Mouse (Mus musculus): ENCODE results near the gene Slc38a10. TPM values are rescaled to one million over a fixed set of nuclear protein-coding genes. Genes with fewer than 3 reads are reported as not detected.

The Slc38a10 gene
- polyA plus RNA-seq (2015; fragmentation: Nextera tagmentation; extraction: Ambion mirVana), result 90.2 and 94.5 TPM in 2 replicates

- under 1% methylated on average over 28 of the region's 28 CpGs for WGBS
- H3K4me3 ChIP-seq (replicated peaks), result peak within 1 kb of the TSS; percentile 92
- ATAC-seq (ENCODE audit: insufficient number of reproducible peaks, low FRiP score, low TSS enrichment, low read depth), result peak; percentile 98
- H3K27ac ChIP-seq (replicated peaks), result peak within 1 kb of the TSS; percentile 81
- H3K9me3 ChIP-seq (replicated peaks), result no peaks in the 10 kb centered on the region
- H3K4me1 ChIP-seq, result peaks cover 21% of the 10 kb centered on the region
- 0 out of 2 replicates have a peak, but pooled peaks cover 10% of the 10 kb centered on the region for H3K36me3 ChIP-seq
- H3K9ac ChIP-seq, result peak within 1 kb of the TSS; percentile 73
- H3K27me3 ChIP-seq, result no peaks in the 10 kb centered on the region
- peak within 1 kb of the TSS; percentile 84 for H3K4me2 ChIP-seq (replicated peaks)
These were observed at the start of gene Slc38a10 for GRCm38 (mm10) chr11:120151113-120151494. Gene Slc38a10, minus strand, starts transcription at chr11:120151346.

- no peak overlapping the region for H3K4me3 ChIP-seq (replicated peaks)
- H3K4me2 ChIP-seq (replicated peaks), result no peak overlapping the region
- 81% methylated on average over 6 of the region's 6 CpGs for WGBS
- no peak overlapping the region for H3K27ac ChIP-seq (replicated peaks)
- no peaks in the 10 kb centered on the region for H3K27me3 ChIP-seq
- no peaks in the 10 kb centered on the region for H3K9me3 ChIP-seq (replicated peaks)
- ATAC-seq (ENCODE audit: insufficient number of reproducible peaks, low FRiP score, low TSS enrichment, low read depth), result no peak
- H3K9ac ChIP-seq, result no peak overlapping the region
- H3K4me1 ChIP-seq, result 0 out of 2 replicates have a peak, but pooled peaks cover 6% of the 10 kb centered on the region
- no peaks in the 10 kb centered on the region for H3K36me3 ChIP-seq
These were observed 49.5 kb upstream of the Slc38a10 start for GRCm38 (mm10) chr11:120200621-120201020.

GRCm38 (mm10) chr11:120199766-120200165, 48.6 kb upstream of the Slc38a10 start:
- Histone ChIP-seq H3K4me2 (replicated peaks) (no peak overlapping the region), H3K4me1 (0 out of 2 replicates have a peak, but pooled peaks cover 6% of the 10 kb centered on the region), H3K4me3 (replicated peaks) (no peak overlapping the region), H3K27me3 (no peaks in the 10 kb centered on the region), H3K9ac (no peak overlapping the region), H3K27ac (replicated peaks) (no peak overlapping the region), H3K9me3 (replicated peaks) (no peaks in the 10 kb centered on the region), H3K36me3 (no peaks in the 10 kb centered on the region)
- WGBS, result 64% methylated on average over 7 of the region's 7 CpGs
- 0 out of 2 replicates have a peak, but pooled peaks have one; percentile 19 for ATAC-seq (ENCODE audit: insufficient number of reproducible peaks, low FRiP score, low TSS enrichment, low read depth)

GRCm38 (mm10) chr11:120198831-120199230, 47.7 kb upstream of the Slc38a10 start:
- H3K4me1 ChIP-seq, result peaks cover 6% of the 10 kb centered on the region; the same call in 1 of the 2 replicates
- H3K4me2 ChIP-seq (replicated peaks), result no peak overlapping the region
- ATAC-seq (ENCODE audit: insufficient number of reproducible peaks, low FRiP score, low TSS enrichment, low read depth), result no peak
- 29% methylated on average over 13 of the region's 13 CpGs for WGBS
- no peaks in the 10 kb centered on the region for H3K36me3 ChIP-seq
- H3K9me3 ChIP-seq (replicated peaks), result no peaks in the 10 kb centered on the region
- no peak overlapping the region for H3K4me3 ChIP-seq (replicated peaks)
- H3K27me3 ChIP-seq, result no peaks in the 10 kb centered on the region
- no peak overlapping the region for H3K27ac ChIP-seq (replicated peaks)
- no peak overlapping the region for H3K9ac ChIP-seq

- Histone ChIP-seq H3K27ac (replicated peaks) (peak overlapping the region; percentile 84), H3K4me2 (replicated peaks) (peak overlapping the region; percentile 79), H3K36me3 (no peaks in the 10 kb centered on the region), H3K9ac (no peak overlapping the region), H3K27me3 (no peaks in the 10 kb centered on the region), H3K4me1 (peaks cover 36% of the 10 kb centered on the region), H3K4me3 (replicated peaks) (peak overlapping the region; percentile 78), H3K9me3 (replicated peaks) (no peaks in the 10 kb centered on the region)
- WGBS, result 40% methylated on average over 14 of the region's 14 CpGs
- no peak for ATAC-seq (ENCODE audit: insufficient number of reproducible peaks, low FRiP score, low TSS enrichment, low read depth)
These were observed 39.6 kb upstream of the Slc38a10 start for GRCm38 (mm10) chr11:120190526-120191412.

GRCm38 (mm10) chr11:120189459-120190312, 38.5 kb upstream of the Slc38a10 start:
- H3K9ac ChIP-seq, result peak overlapping the region; percentile 84
- peak overlapping the region; percentile 78 for H3K4me3 ChIP-seq (replicated peaks)
- ATAC-seq (ENCODE audit: insufficient number of reproducible peaks, low FRiP score, low TSS enrichment, low read depth), result peak; percentile 94
- H3K4me1 ChIP-seq, result peaks cover 47% of the 10 kb centered on the region
- under 1% methylated on average over 66 of the region's 68 CpGs for WGBS
- no peaks in the 10 kb centered on the region for H3K36me3 ChIP-seq
- peak overlapping the region; percentile 94 for H3K27ac ChIP-seq (replicated peaks)
- no peaks in the 10 kb centered on the region for H3K27me3 ChIP-seq
- H3K9me3 ChIP-seq (replicated peaks), result no peaks in the 10 kb centered on the region
- peak overlapping the region; percentile 79 for H3K4me2 ChIP-seq (replicated peaks)

GRCm38 (mm10) chr11:120188481-120189441, 37.6 kb upstream of the Slc38a10 start:
- no peak for ATAC-seq (ENCODE audit: insufficient number of reproducible peaks, low FRiP score, low TSS enrichment, low read depth)
- Histone ChIP-seq H3K27me3 (no peaks in the 10 kb centered on the region), H3K27ac (replicated peaks) (peak overlapping the region; percentile 94), H3K4me1 (peaks cover 57% of the 10 kb centered on the region), H3K4me2 (replicated peaks) (peak overlapping the region; percentile 79), H3K9me3 (replicated peaks) (no peaks in the 10 kb centered on the region), H3K36me3 (no peaks in the 10 kb centered on the region), H3K9ac (peak overlapping the region; percentile 84), H3K4me3 (replicated peaks) (peak overlapping the region; percentile 78)
- 0% methylated on average over 41 of the region's 41 CpGs for WGBS

GRCm38 (mm10) chr11:120188102-120188480, 36.9 kb upstream of the Slc38a10 start:
- 1% methylated on average over 24 of the region's 24 CpGs for WGBS
- H3K9ac ChIP-seq, result peak overlapping the region; percentile 84
- peak overlapping the region; percentile 94; the same call in 1 of the 2 replicates for H3K27ac ChIP-seq (replicated peaks)
- H3K4me1 ChIP-seq, result peaks cover 63% of the 10 kb centered on the region
- no peaks in the 10 kb centered on the region for H3K27me3 ChIP-seq
- H3K9me3 ChIP-seq (replicated peaks), result no peaks in the 10 kb centered on the region
- no peak for ATAC-seq (ENCODE audit: insufficient number of reproducible peaks, low FRiP score, low TSS enrichment, low read depth)
- H3K4me3 ChIP-seq (replicated peaks), result peak overlapping the region; percentile 78
- peak overlapping the region; percentile 79 for H3K4me2 ChIP-seq (replicated peaks)
- no peaks in the 10 kb centered on the region for H3K36me3 ChIP-seq

- peak overlapping the region; percentile 78 for H3K4me3 ChIP-seq (replicated peaks)
- H3K27ac ChIP-seq (replicated peaks), result 0 out of 2 replicates have a peak overlapping the region, but pooled peaks have one; percentile 94
- no peaks in the 10 kb centered on the region for H3K27me3 ChIP-seq
- peak overlapping the region; percentile 84 for H3K9ac ChIP-seq
- peak overlapping the region; percentile 79 for H3K4me2 ChIP-seq (replicated peaks)
- 3% methylated on average over 43 of the region's 43 CpGs for WGBS
- no peaks in the 10 kb centered on the region for H3K9me3 ChIP-seq (replicated peaks)
- ATAC-seq (ENCODE audit: insufficient number of reproducible peaks, low FRiP score, low TSS enrichment, low read depth), result no peak
- no peaks in the 10 kb centered on the region for H3K36me3 ChIP-seq
- H3K4me1 ChIP-seq, result peaks cover 68% of the 10 kb centered on the region
These were observed 36.3 kb upstream of the Slc38a10 start for GRCm38 (mm10) chr11:120187236-120188101.

Data from embryonic facial prominence, embryonic 15.5 days (tissue).